Mouse (Mus musculus) subcutaneous adipose tissue, adult 2 months (tissue): ENCODE results near the gene Evi2. TPM values are rescaled to one million over a fixed set of nuclear protein-coding genes. Genes with fewer than 3 reads are reported as not detected.

ENCODE experiments used
- polyA plus RNA-seq: library from polyadenylated mRNA; depleted of rRNA; stranded (reverse); fragments of >200 nt; gene quantifications from 2 replicates; pipeline ENCODE4 v1.2.3, GENCODE M21; 2012; ENCODE audit warnings: low replicate concordance; rRNA removed

The Evi2 gene
- polyA plus RNA-seq, result 0.44 and 0.90 TPM in 2 replicates

GRCm38 (mm10) chr11:79530333-79530761, at the start of gene Evi2, which contains the start of gene Evi2a:
Evi2 (minus strand) TSS chr11:79530589.
Evi2a (minus strand) TSS chr11:79530609.

GRCm38 (mm10) chr11:79523560-79524309, 6.7 kb downstream of the Evi2 start, which contains the start of gene Evi2b:
Evi2b (minus strand) TSS chr11:79523762.

GRCm38 (mm10) chr11:79503845-79504244, 26.5 kb downstream of the Evi2 start, which contains the start of gene Omg:
Omg (minus strand) TSS chr11:79504084.

Other genes with a start within 250 kb of the Evi2 start
- not detected in 2 replicates for gene Gm9964, start 233.7 kb downstream of the Evi2 start, polyA plus RNA-seq
- gene Nf1, start 190.9 kb downstream of the Evi2 start, polyA plus RNA-seq, result 16.1 and 19.5 TPM in 2 replicates
- not detected in 2 replicates for gene Omg, start 26.5 kb downstream of the Evi2 start, polyA plus RNA-seq
- gene Evi2b, start 6.8 kb downstream of the Evi2 start, polyA plus RNA-seq, result 9.2 and 19.2 TPM in 2 replicates
- 13.3 and 16.4 TPM in 2 replicates for gene Evi2a, start within 50 bp of the Evi2 start, polyA plus RNA-seq
- gene Rab11fip4, start 60.6 kb upstream of the Evi2 start, polyA plus RNA-seq, result 1.8 and 5.2 TPM in 2 replicates